ENCODE assay signal across 21 mouse cellular contexts in the genomic region with DNA sequence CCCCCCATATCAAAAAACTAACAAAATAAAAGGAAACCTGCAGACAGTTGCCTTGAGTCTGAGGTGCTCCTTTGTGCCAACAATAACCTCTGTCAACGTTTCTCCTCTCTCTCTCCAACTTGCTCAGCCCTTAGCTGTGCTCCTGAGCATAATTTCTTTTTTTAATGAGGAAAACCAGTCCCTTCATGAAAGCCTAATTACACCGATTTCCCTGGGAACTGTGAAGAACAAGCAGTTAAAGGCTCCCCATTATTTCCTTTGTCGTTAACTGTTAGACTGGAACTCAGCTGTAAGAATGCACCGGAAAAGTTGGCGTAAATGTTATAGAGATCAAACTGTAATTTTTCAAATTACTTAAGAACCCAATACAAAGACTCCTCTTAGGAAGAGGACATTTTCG.
DNase-seq lines count a peak whose midpoint lies in the region; ATAC-seq and TF ChIP-seq lines count a peak whose summit lies in the region.
"Had no signal": no experiment of that assay in that cellular context is flagged by ENCODE, and none has a peak within 500 bp of the region (broad histone marks: within the 10 kb centered on the region; RNA-seq: fewer than 3 reads in every experiment).

No protein-coding gene starts in this region.

- WGBS in hindbrain, embryonic 15.5 days, result 32% methylated on average over 6 of the region's 6 CpGs
- WGBS in hindbrain, embryonic 12.5 days, result 58% methylated on average over 6 of the region's 6 CpGs
- WGBS in forebrain, embryonic 14.5 days, result 5% methylated on average over 6 of the region's 6 CpGs
- 52% methylated on average over 6 of the region's 6 CpGs for WGBS in midbrain, embryonic 16.5 days

- no peak overlapping the region for H3K9ac ChIP-seq in hindbrain, embryonic 15.5 days
- no peak overlapping the region for H3K9ac ChIP-seq in hindbrain, embryonic 12.5 days
- no peak overlapping the region for H3K9ac ChIP-seq in forebrain, embryonic 14.5 days (ENCODE audit: low read length)
- H3K9ac ChIP-seq in midbrain, embryonic 16.5 days (ENCODE audit: low read depth, low read length), result no peak overlapping the region
- H3K9ac ChIP-seq: embryonic facial prominence, embryonic 12.5 days; liver, postnatal 0 days had no signal

- no peaks in the 10 kb centered on the region for H3K36me3 ChIP-seq in hindbrain, embryonic 15.5 days
- no peaks in the 10 kb centered on the region for H3K36me3 ChIP-seq in hindbrain, embryonic 12.5 days
- no peaks in the 10 kb centered on the region for H3K36me3 ChIP-seq in forebrain, embryonic 14.5 days (ENCODE audit: control insufficient read depth, insufficient read depth, low read length)
- no peaks in the 10 kb centered on the region for H3K36me3 ChIP-seq in midbrain, embryonic 16.5 days (ENCODE audit: control insufficient read depth, insufficient read depth, low read length)
- H3K36me3 ChIP-seq: embryonic facial prominence, embryonic 12.5 days had no signal

- H3K4me1 ChIP-seq in hindbrain, embryonic 15.5 days (replicated peaks), result peaks cover 13% of the 10 kb centered on the region
- H3K4me1 ChIP-seq in hindbrain, embryonic 12.5 days, result 0 out of 2 replicates have a peak, but pooled peaks cover 2% of the 10 kb centered on the region
- H3K4me1 ChIP-seq in forebrain, embryonic 14.5 days (ENCODE audit: control insufficient read depth, insufficient read depth, low read length), result no peaks in the 10 kb centered on the region; the same call in 1 of the 2 replicates
- H3K4me1 ChIP-seq in midbrain, embryonic 16.5 days (ENCODE audit: control insufficient read depth, insufficient read depth, low read length), result peaks cover 8% of the 10 kb centered on the region
- H3K4me1 ChIP-seq: embryonic facial prominence, embryonic 12.5 days; megakaryocyte, embryonic 14.5 days had no signal

- no peak; the same call in 1 of the 2 replicates for ATAC-seq in hindbrain, embryonic 15.5 days (ENCODE audit: low FRiP score, low read depth)
- ATAC-seq in hindbrain, embryonic 12.5 days (ENCODE audit: low FRiP score), result no peak
- ATAC-seq in forebrain, embryonic 14.5 days, result peak; percentile 87
- no peak for ATAC-seq in midbrain, embryonic 16.5 days
- ATAC-seq: liver, postnatal 0 days had no signal

- H3K4me3 ChIP-seq in hindbrain, embryonic 15.5 days, result no peak overlapping the region
- H3K4me3 ChIP-seq in hindbrain, embryonic 12.5 days, result no peak overlapping the region
- H3K4me3 ChIP-seq in forebrain, embryonic 14.5 days (ENCODE audit: low read depth, low read length), result no peak overlapping the region
- H3K4me3 ChIP-seq in midbrain, embryonic 16.5 days (ENCODE audit: low read depth, low read length), result no peak overlapping the region
- no peak overlapping the region for H3K4me3 ChIP-seq in layer of hippocampus, adult 2 months
- H3K4me3 ChIP-seq: embryonic facial prominence, embryonic 12.5 days; megakaryocyte, embryonic 14.5 days had no signal

- peak; percentile 93 for DNase-seq in brain, embryonic 14.5 days (ENCODE audit: low read depth)
- DNase-seq in forebrain, embryonic 14.5 days (ENCODE audit: low spot score), result peak; percentile 89
- DNase-seq in layer of hippocampus, adult 2 months (ENCODE audit: low spot score in 2 of 2), result no peak
- DNase-seq in spleen, postnatal 10 days (ENCODE audit: low spot score in 2 of 2), result no peak
- no peak for DNase-seq in layer of hippocampus, adult 9-10 months (ENCODE audit: low spot score)
- DNase-seq: B cell, adult 2 months; cerebellum, adult 9-10 months; heart, postnatal 14 days; kidney, adult 8-10 months; kidney, postnatal 14 days; left cerebral cortex, postnatal 4 days; liver; liver, postnatal 0 days; right cerebral cortex, postnatal 4 days; thymus, postnatal 36 days had no signal

- H3K27me3 ChIP-seq in hindbrain, embryonic 15.5 days, result no peaks in the 10 kb centered on the region
- H3K27me3 ChIP-seq in hindbrain, embryonic 12.5 days, result no peaks in the 10 kb centered on the region
- H3K27me3 ChIP-seq in forebrain, embryonic 14.5 days (replicated peaks; ENCODE audit: control insufficient read depth, insufficient read depth, low read length), result no peaks in the 10 kb centered on the region
- no peaks in the 10 kb centered on the region for H3K27me3 ChIP-seq in midbrain, embryonic 16.5 days (ENCODE audit: control insufficient read depth, insufficient read depth, low read depth, low read length)
- H3K27me3 ChIP-seq: embryonic facial prominence, embryonic 12.5 days; megakaryocyte, embryonic 14.5 days had no signal

- H3K27ac ChIP-seq in hindbrain, embryonic 15.5 days (replicated peaks), result peak overlapping the region; percentile 21
- H3K27ac ChIP-seq in hindbrain, embryonic 12.5 days, result no peak overlapping the region
- peak overlapping the region; percentile 58; the same call in 1 of the 2 replicates for H3K27ac ChIP-seq in forebrain, embryonic 14.5 days (ENCODE audit: low read depth, low read length)
- H3K27ac ChIP-seq in midbrain, embryonic 16.5 days (ENCODE audit: low read length), result 0 out of 2 replicates have a peak overlapping the region, but pooled peaks have one; percentile 41
- H3K27ac ChIP-seq in layer of hippocampus, adult 2 months, result no peak overlapping the region; the same call in 1 of the 2 replicates
- H3K27ac ChIP-seq: embryonic facial prominence, embryonic 12.5 days had no signal

- TF ChIP-seq POLR2A in brain, embryonic 14.5 days (IDR thresholded peaks at IDR 0.05; ENCODE audit: borderline replicate concordance, extremely low read depth, insufficient read depth, insufficient read length, poor library complexity, severe bottlenecking), result no peak

- H3K4me2 ChIP-seq in hindbrain, embryonic 15.5 days, result no peak overlapping the region
- H3K4me2 ChIP-seq in hindbrain, embryonic 12.5 days (replicated peaks), result no peak overlapping the region
- H3K4me2 ChIP-seq in forebrain, embryonic 14.5 days (ENCODE audit: low read length), result no peak overlapping the region
- H3K4me2 ChIP-seq in midbrain, embryonic 16.5 days (ENCODE audit: low read length), result no peak overlapping the region
- H3K4me2 ChIP-seq: embryonic facial prominence, embryonic 12.5 days; heart, embryonic 11.5 days had no signal

- H3K9me3 ChIP-seq in hindbrain, embryonic 15.5 days, result no peaks in the 10 kb centered on the region
- H3K9me3 ChIP-seq in hindbrain, embryonic 12.5 days (replicated peaks), result no peaks in the 10 kb centered on the region
- no peaks in the 10 kb centered on the region for H3K9me3 ChIP-seq in forebrain, embryonic 14.5 days (replicated peaks; ENCODE audit: control insufficient read depth, low read length)
- no peaks in the 10 kb centered on the region for H3K9me3 ChIP-seq in midbrain, embryonic 16.5 days (replicated peaks; ENCODE audit: control insufficient read depth, low read length, poor library complexity, severe bottlenecking)
- H3K9me3 ChIP-seq: embryonic facial prominence, embryonic 12.5 days had no signal

- TF ChIP-seq CTCF in brain, embryonic 14.5 days (IDR thresholded peaks at IDR 0.05; ENCODE audit: borderline replicate concordance, extremely low read depth, insufficient read depth, insufficient read length), result no peak
- TF ChIP-seq CTCF in layer of hippocampus, adult 2 months (conservative IDR thresholded peaks at IDR 0.05), result no peak

Comparison
In these comparisons a context has a peak if more than half of its experiments do, and no peak if none do; other contexts are left out.
1. H3K27ac ChIP-seq: peak in hindbrain, embryonic 15.5 days (single experiment), forebrain, embryonic 14.5 days (single experiment) and midbrain, embryonic 16.5 days (single experiment); none in hindbrain, embryonic 12.5 days (single experiment) and layer of hippocampus, adult 2 months (single experiment).
2. DNase-seq: peak in brain, embryonic 14.5 days (single experiment) and forebrain, embryonic 14.5 days (single experiment); none in layer of hippocampus, adult 2 months (0 of 2), spleen, postnatal 10 days (0 of 2) and layer of hippocampus, adult 9-10 months (single experiment).